Mouse (Mus musculus) G1E (cell line): ENCODE results near the gene Ran.

Experiments
- CTCF ChIP-seq: IDR thresholded peaks from 2 replicates; pipeline ENCODE4 v1.5.1; 2012; ENCODE audit warnings: low read depth, low read length, inconsistent platforms, mixed read lengths
- GATA1 ChIP-seq: IDR thresholded peaks from 2 replicates; pipeline ENCODE4 v1.6.1; 2012; ENCODE audit warnings: borderline replicate concordance, low read length, inconsistent platforms, mixed read lengths
- GATA2 ChIP-seq: IDR thresholded peaks from 2 replicates; pipeline ENCODE4 v1.6.1; 2012; ENCODE audit warnings: low read depth, low read length, inconsistent platforms, borderline replicate concordance
- POLR2AphosphoS5 ChIP-seq: IDR thresholded peaks from 2 replicates; pipeline ENCODE4 v1.6.1; 2012; ENCODE audit warnings: low read depth, low read length, inconsistent platforms; ENCODE audit not compliant: insufficient replicate concordance
- TAL1 ChIP-seq: conservative IDR thresholded peaks from 2 replicates; pipeline ENCODE4 v1.6.1; 2012; ENCODE audit warnings: low read depth, low read length, inconsistent platforms, mixed read lengths

DNA sequence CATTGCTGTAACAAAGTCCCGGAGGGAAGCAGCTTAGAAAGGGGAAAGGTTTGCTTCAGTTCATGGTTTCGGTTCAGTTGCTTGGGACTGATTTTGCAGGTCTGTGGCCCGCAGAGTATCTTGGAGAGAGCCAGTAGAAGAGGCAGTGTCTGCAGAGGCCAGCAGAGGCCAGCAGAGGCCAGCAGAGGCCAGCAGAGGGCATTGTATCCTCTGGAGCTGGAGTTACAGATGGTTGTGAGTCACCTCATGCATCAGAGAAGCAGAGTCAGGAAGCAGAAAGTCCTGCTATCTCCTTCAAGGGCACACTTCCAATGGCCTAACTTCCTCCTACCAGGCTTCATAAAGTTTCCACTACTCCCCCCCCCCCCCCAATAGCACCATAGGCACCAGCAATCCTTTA, 39.2 kb downstream of the Ran start:
- TF ChIP-seq CTCF (peak; percentile 15; the same call in 1 of the 2 replicates), POLR2AphosphoS5 (no peak), GATA1 (no peak), GATA2 (no peak), TAL1 (no peak)
